Mouse (Mus musculus): ENCODE data around the gene Tgm2. TPM values are rescaled to one million over a fixed set of nuclear protein-coding genes. Genes with fewer than 3 reads are reported as not detected.

Tgm2 gene
- polyA plus RNA-seq, 1 experiment from 2014 or later: 17.3 TPM

GRCm38 (mm10) chr2:158104966-158105365, 41.3 kb downstream of the Tgm2 start:
- Histone ChIP-seq H3K4me3 (ENCODE audit: low read length) (no peak overlapping the region), H3K27me3 (ENCODE audit: control insufficient read depth, insufficient read depth, low read length) (no peaks in the 10 kb centered on the region), H3K4me2 (replicated peaks; ENCODE audit: low read depth, low read length) (no peak overlapping the region), H3K36me3 (ENCODE audit: control insufficient read depth, insufficient read depth, low read length) (no peaks in the 10 kb centered on the region), H3K9ac (ENCODE audit: low read depth, low read length) (no peak overlapping the region), H3K4me1 (ENCODE audit: control insufficient read depth, insufficient read depth, low read length) (peaks cover 22% of the 10 kb centered on the region), H3K9me3 (ENCODE audit: control insufficient read depth, low read length) (no peaks in the 10 kb centered on the region), H3K27ac (ENCODE audit: low read depth, low read length) (no peak overlapping the region)
- ATAC-seq (ENCODE audit: low FRiP score, low TSS enrichment): no peak
- 48% methylated on average over 6 of the region's 6 CpGs for WGBS

- 82% methylated on average over 5 of the region's 5 CpGs for WGBS
- no peaks in the 10 kb centered on the region for H3K9me3 ChIP-seq (ENCODE audit: control insufficient read depth, low read length)
- no peak overlapping the region for H3K4me2 ChIP-seq (replicated peaks; ENCODE audit: low read depth, low read length)
- H3K27me3 ChIP-seq (ENCODE audit: control insufficient read depth, insufficient read depth, low read length): no peaks in the 10 kb centered on the region
- H3K4me3 ChIP-seq (ENCODE audit: low read length): no peak overlapping the region
- H3K36me3 ChIP-seq (ENCODE audit: control insufficient read depth, insufficient read depth, low read length): no peaks in the 10 kb centered on the region
- no peak for ATAC-seq (ENCODE audit: low FRiP score, low TSS enrichment)
- no peak overlapping the region for H3K9ac ChIP-seq (ENCODE audit: low read depth, low read length)
- H3K27ac ChIP-seq (ENCODE audit: low read depth, low read length): no peak overlapping the region
- H3K4me1 ChIP-seq (ENCODE audit: control insufficient read depth, insufficient read depth, low read length): peaks cover 3% of the 10 kb centered on the region; the same call in 1 of the 2 replicates
These were observed 44.5 kb downstream of the Tgm2 start for GRCm38 (mm10) chr2:158101768-158102167.

- 68% methylated on average over 3 of the region's 3 CpGs for WGBS
- Histone ChIP-seq H3K27me3 (ENCODE audit: control insufficient read depth, insufficient read depth, low read length) (no peaks in the 10 kb centered on the region), H3K9ac (ENCODE audit: low read depth, low read length) (no peak overlapping the region), H3K4me2 (replicated peaks; ENCODE audit: low read depth, low read length) (no peak overlapping the region), H3K36me3 (ENCODE audit: control insufficient read depth, insufficient read depth, low read length) (no peaks in the 10 kb centered on the region), H3K4me3 (ENCODE audit: low read length) (no peak overlapping the region), H3K27ac (ENCODE audit: low read depth, low read length) (no peak overlapping the region), H3K9me3 (ENCODE audit: control insufficient read depth, low read length) (no peaks in the 10 kb centered on the region), H3K4me1 (ENCODE audit: control insufficient read depth, insufficient read depth, low read length) (peaks cover 4% of the 10 kb centered on the region; the same call in 1 of the 2 replicates)
- ATAC-seq (ENCODE audit: low FRiP score, low TSS enrichment): 0 out of 2 replicates have a peak, but pooled peaks have one; percentile 41
These were observed 46.7 kb downstream of the Tgm2 start for GRCm38 (mm10) chr2:158099537-158099936.

GRCm38 (mm10) chr2:158098730-158099129, 47.5 kb downstream of the Tgm2 start:
- Histone ChIP-seq H3K4me3 (ENCODE audit: low read length) (no peak overlapping the region), H3K4me2 (replicated peaks; ENCODE audit: low read depth, low read length) (no peak overlapping the region), H3K36me3 (ENCODE audit: control insufficient read depth, insufficient read depth, low read length) (no peaks in the 10 kb centered on the region), H3K27me3 (ENCODE audit: control insufficient read depth, insufficient read depth, low read length) (no peaks in the 10 kb centered on the region), H3K9me3 (ENCODE audit: control insufficient read depth, low read length) (no peaks in the 10 kb centered on the region), H3K9ac (ENCODE audit: low read depth, low read length) (no peak overlapping the region), H3K4me1 (ENCODE audit: control insufficient read depth, insufficient read depth, low read length) (peaks cover 12% of the 10 kb centered on the region), H3K27ac (ENCODE audit: low read depth, low read length) (no peak overlapping the region)
- no peak for ATAC-seq (ENCODE audit: low FRiP score, low TSS enrichment)
- WGBS: 85% methylated on average over 5 of the region's 5 CpGs

- Histone ChIP-seq H3K9ac (ENCODE audit: low read depth, low read length) (no peak overlapping the region), H3K27ac (ENCODE audit: low read depth, low read length) (no peak overlapping the region), H3K4me3 (ENCODE audit: low read length) (no peak overlapping the region), H3K36me3 (ENCODE audit: control insufficient read depth, insufficient read depth, low read length) (no peaks in the 10 kb centered on the region), H3K4me2 (replicated peaks; ENCODE audit: low read depth, low read length) (no peak overlapping the region), H3K9me3 (ENCODE audit: control insufficient read depth, low read length) (no peaks in the 10 kb centered on the region), H3K27me3 (ENCODE audit: control insufficient read depth, insufficient read depth, low read length) (no peaks in the 10 kb centered on the region), H3K4me1 (ENCODE audit: control insufficient read depth, insufficient read depth, low read length) (peaks cover 14% of the 10 kb centered on the region)
- WGBS: 86% methylated on average over 5 of the region's 5 CpGs
- ATAC-seq (ENCODE audit: low FRiP score, low TSS enrichment): no peak
These were observed 49.2 kb downstream of the Tgm2 start for GRCm38 (mm10) chr2:158097071-158097470.

- H3K4me1 ChIP-seq (ENCODE audit: control insufficient read depth, insufficient read depth, low read length): peaks cover 15% of the 10 kb centered on the region
- WGBS: 72% methylated on average over 5 of the region's 5 CpGs
- no peak overlapping the region for H3K9ac ChIP-seq (ENCODE audit: low read depth, low read length)
- ATAC-seq (ENCODE audit: low FRiP score, low TSS enrichment): no peak
- H3K27ac ChIP-seq (ENCODE audit: low read depth, low read length): no peak overlapping the region; the same call in 1 of the 2 replicates
- no peaks in the 10 kb centered on the region for H3K27me3 ChIP-seq (ENCODE audit: control insufficient read depth, insufficient read depth, low read length)
- no peak overlapping the region for H3K4me3 ChIP-seq (ENCODE audit: low read length)
- H3K9me3 ChIP-seq (ENCODE audit: control insufficient read depth, low read length): no peaks in the 10 kb centered on the region
- H3K36me3 ChIP-seq (ENCODE audit: control insufficient read depth, insufficient read depth, low read length): no peaks in the 10 kb centered on the region
- H3K4me2 ChIP-seq (replicated peaks; ENCODE audit: low read depth, low read length): no peak overlapping the region
These were observed 51.4 kb downstream of the Tgm2 start for GRCm38 (mm10) chr2:158094846-158095245.

GRCm38 (mm10) chr2:158094300-158094699, 51.9 kb downstream of the Tgm2 start:
- Histone ChIP-seq H3K27me3 (ENCODE audit: control insufficient read depth, insufficient read depth, low read length) (no peaks in the 10 kb centered on the region), H3K9me3 (ENCODE audit: control insufficient read depth, low read length) (no peaks in the 10 kb centered on the region), H3K4me3 (ENCODE audit: low read length) (no peak overlapping the region), H3K9ac (ENCODE audit: low read depth, low read length) (no peak overlapping the region), H3K27ac (ENCODE audit: low read depth, low read length) (peak overlapping the region; percentile 42; the same call in 1 of the 2 replicates), H3K4me1 (ENCODE audit: control insufficient read depth, insufficient read depth, low read length) (peaks cover 15% of the 10 kb centered on the region), H3K36me3 (ENCODE audit: control insufficient read depth, insufficient read depth, low read length) (no peaks in the 10 kb centered on the region), H3K4me2 (replicated peaks; ENCODE audit: low read depth, low read length) (no peak overlapping the region)
- ATAC-seq (ENCODE audit: low FRiP score, low TSS enrichment): no peak
- WGBS: 68% methylated on average over 7 of the region's 7 CpGs

- Histone ChIP-seq H3K9me3 (ENCODE audit: control insufficient read depth, low read length) (no peaks in the 10 kb centered on the region), H3K4me1 (ENCODE audit: control insufficient read depth, insufficient read depth, low read length) (peaks cover 15% of the 10 kb centered on the region), H3K36me3 (ENCODE audit: control insufficient read depth, insufficient read depth, low read length) (no peaks in the 10 kb centered on the region), H3K4me2 (replicated peaks; ENCODE audit: low read depth, low read length) (no peak overlapping the region), H3K4me3 (ENCODE audit: low read length) (no peak overlapping the region), H3K27ac (ENCODE audit: low read depth, low read length) (0 out of 2 replicates have a peak overlapping the region, but pooled peaks have one; percentile 42), H3K27me3 (ENCODE audit: control insufficient read depth, insufficient read depth, low read length) (no peaks in the 10 kb centered on the region), H3K9ac (ENCODE audit: low read depth, low read length) (no peak overlapping the region)
- WGBS: 46% methylated on average over 5 of the region's 5 CpGs
- peak; percentile 24; the same call in 1 of the 2 replicates for ATAC-seq (ENCODE audit: low FRiP score, low TSS enrichment)
These were observed 52.9 kb downstream of the Tgm2 start for GRCm38 (mm10) chr2:158093345-158093744.

GRCm38 (mm10) chr2:158090096-158090495, 56.1 kb downstream of the Tgm2 start:
- Histone ChIP-seq H3K9ac (ENCODE audit: low read depth, low read length) (no peak overlapping the region), H3K4me2 (replicated peaks; ENCODE audit: low read depth, low read length) (no peak overlapping the region), H3K36me3 (ENCODE audit: control insufficient read depth, insufficient read depth, low read length) (no peaks in the 10 kb centered on the region), H3K4me3 (ENCODE audit: low read length) (no peak overlapping the region), H3K27ac (ENCODE audit: low read depth, low read length) (no peak overlapping the region), H3K4me1 (ENCODE audit: control insufficient read depth, insufficient read depth, low read length) (peaks cover 15% of the 10 kb centered on the region), H3K27me3 (ENCODE audit: control insufficient read depth, insufficient read depth, low read length) (no peaks in the 10 kb centered on the region), H3K9me3 (ENCODE audit: control insufficient read depth, low read length) (no peaks in the 10 kb centered on the region)
- no peak for ATAC-seq (ENCODE audit: low FRiP score, low TSS enrichment)
- 78% methylated on average over 4 of the region's 4 CpGs for WGBS

Measured in kidney, embryonic 14.5 days (tissue).